Mouse (Mus musculus) limb, embryonic 15.5 days (tissue): ENCODE measurements at regions not wholly inside any gene's neighbourhood (a gene's known extent, or its start where the extent isn't known, plus 50 kb on each side); places are given as distances from the start of the nearest gene placed in this dataset.
A peak's percentile ranks its signal among the peaks of the same experiment; 100 is the strongest.

ENCODE experiments used
- ATAC-seq: fragments of 200-750 bp; cut with Nextera tagmentation; 2 replicates; pipeline ENCODE4 v1.8.0; 2017; ENCODE audit warnings: low read depth, moderate TSS enrichment; ENCODE audit not compliant: insufficient number of reproducible peaks, low FRiP score, low TSS enrichment
- H3K27ac ChIP-seq: fragments of 300-500 bp; sonication (generic); 2 replicates; pipeline ENCODE4 v1.5.1; 2015; ENCODE audit warnings: moderate library complexity, mild to moderate bottlenecking, inconsistent platforms
- H3K27me3 ChIP-seq: fragments of 300-500 bp; sonication (generic); 2 replicates; pipeline ENCODE4 v1.6.1; 2015; ENCODE audit warnings: inconsistent platforms
- H3K36me3 ChIP-seq: fragments of 300-500 bp; sonication (generic); 2 replicates; pipeline ENCODE4 v1.6.1; 2015; ENCODE audit warnings: inconsistent platforms
- H3K4me1 ChIP-seq: fragments of 300-500 bp; sonication (generic); 2 replicates; pipeline ENCODE4 v1.6.1; 2015; ENCODE audit warnings: inconsistent platforms
- H3K4me2 ChIP-seq: fragments of 300-500 bp; sonication (generic); 2 replicates; pipeline ENCODE4 v1.6.1; 2015; ENCODE audit warnings: mild to moderate bottlenecking, inconsistent platforms
- H3K4me3 ChIP-seq: fragments of 300-500 bp; sonication (generic); 2 replicates; pipeline ENCODE4 v1.5.1; 2015; ENCODE audit warnings: mild to moderate bottlenecking, inconsistent platforms
- H3K9ac ChIP-seq: fragments of 300-500 bp; sonication (generic); 2 replicates; pipeline ENCODE4 v1.6.1; 2015; ENCODE audit warnings: inconsistent platforms
- H3K9me3 ChIP-seq: fragments of 300-500 bp; sonication (generic); 2 replicates; pipeline ENCODE4 v1.6.1; 2016; ENCODE audit warnings: inconsistent platforms
- WGBS: fragments of 180-500 bp; shearing (Covaris S2); methylation state at CpG from one replicate; pipeline ENCODE4 v1.1.7; 2015; 5-methylcytosine and 5-hydroxymethylcytosine counted together

DNA sequence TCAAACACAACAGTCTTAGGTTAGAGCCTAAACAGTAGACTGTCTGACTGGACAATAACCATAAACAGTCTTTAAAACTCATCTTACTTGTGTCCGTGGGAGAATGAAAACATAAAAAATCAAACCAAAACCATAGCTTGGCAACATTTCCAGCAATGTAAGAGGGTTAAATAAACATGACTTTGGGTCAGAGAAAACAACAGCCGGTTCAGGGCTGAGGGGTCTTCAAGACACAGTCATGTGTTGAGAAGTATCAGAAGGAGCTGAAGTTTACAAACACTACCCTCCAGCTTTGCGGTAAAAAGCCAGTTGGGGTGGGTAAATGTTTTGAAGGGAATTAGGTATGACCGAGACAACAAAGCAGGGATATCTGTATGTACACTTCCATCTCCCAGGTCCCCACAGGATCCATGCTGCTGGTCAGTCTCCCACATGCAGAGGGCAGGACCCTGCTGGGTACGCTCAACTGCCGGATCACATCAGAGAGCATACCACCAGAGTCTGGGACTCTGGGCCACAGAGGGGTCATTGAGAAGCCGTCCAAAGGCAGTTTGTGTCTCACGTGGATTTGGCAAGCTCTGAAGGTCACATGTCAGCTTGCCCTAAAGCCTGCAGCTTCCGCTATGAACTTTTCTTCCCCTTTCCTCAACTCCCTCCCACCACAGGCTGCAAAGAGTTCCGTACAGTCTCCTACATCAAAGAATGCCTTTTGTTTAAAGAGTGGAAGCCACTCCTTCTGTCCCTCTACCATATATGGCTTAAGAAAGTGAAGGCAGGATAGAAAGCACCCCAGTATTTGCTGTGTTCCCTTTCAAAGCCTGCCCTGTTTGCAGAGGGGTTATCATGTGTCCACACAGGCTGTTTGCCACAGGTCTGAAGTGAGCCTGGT is 103.9 kb upstream of the Thbs1 start:
- Histone ChIP-seq H3K9ac (no peak overlapping the region), H3K4me1 (no peaks in the 10 kb centered on the region), H3K27me3 (no peaks in the 10 kb centered on the region), H3K4me3 (no peak overlapping the region), H3K9me3 (no peaks in the 10 kb centered on the region), H3K4me2 (no peak overlapping the region), H3K36me3 (no peaks in the 10 kb centered on the region), H3K27ac (no peak overlapping the region; the same call in 1 of the 2 replicates)
- no peak for ATAC-seq
- whole genome bisulfite sequencing, result 44% methylated on average over 10 of the region's 10 CpGs

DNA sequence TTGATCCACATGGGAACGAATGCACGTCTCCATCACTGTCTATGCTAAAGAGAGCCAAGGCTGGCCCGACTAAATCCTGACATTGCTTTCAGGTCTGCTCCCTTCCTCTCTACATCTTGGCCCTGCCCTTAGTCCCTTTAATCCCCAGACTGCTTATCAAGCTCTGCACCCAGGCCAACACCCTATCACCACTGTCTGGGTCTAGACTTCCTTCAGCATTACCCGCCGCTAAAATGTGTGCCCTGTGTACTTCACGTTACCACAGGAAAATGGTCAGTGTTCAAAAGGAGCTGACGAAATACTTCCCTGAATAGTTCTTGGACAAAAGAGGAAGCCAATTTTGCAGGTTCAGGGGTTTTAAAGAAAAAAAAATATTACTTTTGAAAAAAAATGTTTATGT is 100.0 kb upstream of the Thbs1 start:
- H3K27ac ChIP-seq, result no peak overlapping the region
- H3K4me2 ChIP-seq, result no peak overlapping the region
- H3K36me3 ChIP-seq, result no peaks in the 10 kb centered on the region
- H3K4me1 ChIP-seq, result no peaks in the 10 kb centered on the region
- no peaks in the 10 kb centered on the region for H3K9me3 ChIP-seq
- no peak for ATAC-seq
- no peak overlapping the region for H3K4me3 ChIP-seq
- 86% methylated on average over 7 of the region's 7 CpGs for WGBS
- H3K27me3 ChIP-seq, result no peaks in the 10 kb centered on the region
- H3K9ac ChIP-seq, result no peak overlapping the region

DNA sequence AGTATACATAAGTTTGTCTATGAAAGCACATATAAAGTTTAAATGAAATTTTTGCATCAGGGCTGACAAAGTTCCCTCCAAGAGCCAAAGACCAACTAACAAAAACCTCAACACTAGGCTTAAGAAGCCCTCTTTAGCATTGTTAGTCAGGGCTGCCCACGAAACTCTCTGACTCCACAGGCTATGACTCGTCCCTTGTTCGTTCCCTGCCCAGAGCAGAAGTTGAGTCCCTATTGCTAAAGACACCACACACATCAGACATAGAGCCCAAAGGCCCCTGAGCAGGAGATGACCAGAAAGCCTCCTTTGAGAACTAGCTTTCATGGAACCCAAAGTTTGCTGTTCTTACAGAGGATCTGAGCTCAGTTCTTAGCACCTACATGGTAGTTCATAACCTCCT is 99.5 kb upstream of the Thbs1 start:
- 79% methylated on average over 3 of the region's 3 CpGs for WGBS

DNA sequence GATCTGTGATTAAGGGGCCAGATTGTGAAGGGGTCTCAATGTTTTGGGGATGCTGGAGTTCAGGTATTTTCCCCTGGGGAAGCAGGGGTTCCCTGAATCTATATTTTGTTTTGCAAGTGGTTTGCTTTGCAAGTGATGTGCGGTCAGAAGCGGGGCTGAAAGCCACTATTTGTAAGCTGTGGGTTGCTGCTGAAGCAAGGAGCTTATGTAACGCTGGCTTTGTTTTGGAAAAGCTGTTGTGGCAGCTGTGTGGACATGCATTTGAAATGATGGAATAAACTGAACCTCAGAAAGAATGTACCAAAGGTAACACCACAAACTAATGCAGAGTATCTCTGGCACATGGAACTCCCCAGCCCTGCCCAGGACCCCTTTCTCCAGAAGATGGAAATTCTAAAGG is 98.5 kb upstream of the Thbs1 start:
- Histone ChIP-seq H3K4me1 (no peaks in the 10 kb centered on the region), H3K27me3 (no peaks in the 10 kb centered on the region), H3K4me2 (no peak overlapping the region), H3K36me3 (no peaks in the 10 kb centered on the region), H3K9ac (no peak overlapping the region), H3K27ac (no peak overlapping the region), H3K4me3 (no peak overlapping the region), H3K9me3 (no peaks in the 10 kb centered on the region)
- no peak for ATAC-seq
- WGBS, result 91% methylated on average over 3 of the region's 3 CpGs

More for the DNA sequence above, 99.5 kb upstream of the Thbs1 start:
- Histone ChIP-seq H3K27me3 (no peaks in the 10 kb centered on the region), H3K9me3 (no peaks in the 10 kb centered on the region), H3K9ac (no peak overlapping the region), H3K4me1 (no peaks in the 10 kb centered on the region), H3K4me3 (no peak overlapping the region), H3K27ac (no peak overlapping the region), H3K36me3 (no peaks in the 10 kb centered on the region), H3K4me2 (no peak overlapping the region)
- ATAC-seq, result no peak

DNA sequence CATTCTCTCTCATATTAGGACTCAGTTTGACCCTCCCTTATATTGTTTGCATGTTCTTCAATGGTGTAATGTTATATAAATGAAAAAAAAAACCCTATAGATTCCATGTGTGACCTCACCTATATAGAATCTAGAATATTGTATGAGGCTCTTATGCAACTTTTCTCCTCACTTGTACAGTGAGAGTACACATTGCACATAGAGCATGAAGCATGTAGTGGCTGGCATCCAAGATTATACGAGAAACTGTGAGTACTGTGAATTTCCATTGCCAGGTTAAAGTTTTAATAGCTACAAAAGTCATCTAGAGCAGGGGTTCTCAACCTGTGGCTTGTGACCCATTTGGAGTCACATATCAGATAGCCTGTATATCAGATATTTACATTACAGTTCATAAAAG is 96.5 kb upstream of the Thbs1 start:
- 27% methylated on average over 1 of the region's 1 CpGs for WGBS

DNA sequence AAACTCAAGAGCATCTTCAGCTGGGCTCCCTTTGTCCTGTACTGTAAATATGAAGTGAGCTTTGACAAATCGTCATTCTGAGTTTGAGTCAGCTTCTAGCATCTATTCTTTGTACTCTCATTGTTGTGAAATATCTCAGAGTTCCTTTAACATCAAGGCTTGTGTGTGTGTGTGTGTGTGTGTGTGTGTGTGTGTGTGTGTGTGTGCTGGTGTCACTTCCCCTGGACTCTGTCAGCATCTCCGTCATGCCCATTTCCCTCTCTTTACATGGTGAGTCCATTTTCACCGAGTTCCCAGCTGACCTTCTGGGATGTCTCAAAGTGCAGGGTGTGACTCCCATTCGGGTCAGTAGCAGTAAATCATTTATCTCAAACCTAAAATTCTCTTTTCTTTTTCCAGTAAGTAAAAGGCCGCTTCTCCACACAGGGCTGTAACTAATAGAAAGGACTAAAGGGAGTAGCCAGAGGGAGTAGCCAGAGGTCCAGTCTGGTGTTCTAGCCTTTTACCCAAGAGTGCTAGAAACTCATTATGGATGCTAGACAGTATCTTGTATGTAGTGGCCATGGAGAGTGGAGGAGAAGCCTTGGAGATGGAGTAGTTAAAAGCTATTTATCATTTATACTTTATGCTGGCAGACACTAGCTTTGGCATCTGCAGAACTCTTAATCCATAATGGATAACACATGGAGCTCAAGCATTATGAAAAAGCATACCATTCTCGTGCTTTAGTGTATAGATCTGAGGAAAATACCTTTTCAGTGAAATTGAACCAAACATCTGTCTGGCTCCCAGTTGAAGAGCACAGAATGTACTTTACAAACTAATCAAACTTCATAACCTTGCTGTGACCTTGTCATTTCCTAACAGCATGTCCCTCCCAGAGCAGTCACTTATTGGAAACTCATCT is 85.6 kb upstream of the Thbs1 start:
- H3K4me2 ChIP-seq, result no peak overlapping the region
- 51% methylated on average over 6 of the region's 6 CpGs for WGBS
- no peak overlapping the region for H3K4me3 ChIP-seq
- no peaks in the 10 kb centered on the region for H3K36me3 ChIP-seq
- no peak overlapping the region for H3K9ac ChIP-seq
- peaks cover 7% of the 10 kb centered on the region; the same call in 1 of the 2 replicates for H3K4me1 ChIP-seq
- peak overlapping the region; percentile 69 for H3K27ac ChIP-seq
- H3K9me3 ChIP-seq, result no peaks in the 10 kb centered on the region
- peak; percentile 63; the same call in 1 of the 2 replicates for ATAC-seq
- H3K27me3 ChIP-seq, result no peaks in the 10 kb centered on the region

More for the DNA sequence above, 96.5 kb upstream of the Thbs1 start:
- H3K9ac ChIP-seq, result no peak overlapping the region
- H3K4me1 ChIP-seq, result no peaks in the 10 kb centered on the region
- H3K4me3 ChIP-seq, result no peak overlapping the region
- no peaks in the 10 kb centered on the region for H3K36me3 ChIP-seq
- H3K9me3 ChIP-seq, result no peaks in the 10 kb centered on the region
- no peak overlapping the region for H3K27ac ChIP-seq
- no peak for ATAC-seq
- H3K27me3 ChIP-seq, result no peaks in the 10 kb centered on the region
- H3K4me2 ChIP-seq, result no peak overlapping the region

DNA sequence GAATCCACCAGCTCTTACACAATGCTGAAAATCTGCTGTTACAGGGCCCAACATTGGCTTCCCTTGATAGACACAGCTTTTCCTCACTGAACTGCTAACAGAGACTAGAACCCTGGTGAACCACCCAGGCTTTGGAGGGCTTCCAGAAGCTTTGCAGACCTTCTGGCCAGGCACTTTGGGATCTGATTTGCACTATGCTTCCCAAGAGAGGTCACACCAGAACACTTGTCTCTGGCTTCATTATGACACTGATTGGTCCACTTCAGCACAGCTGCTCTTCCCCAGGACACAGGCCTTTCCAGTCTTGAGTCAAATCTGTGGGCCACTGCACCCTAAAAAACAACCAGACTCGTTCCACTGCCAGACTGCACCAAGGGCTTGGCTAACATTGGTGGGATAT is 82.8 kb upstream of the Thbs1 start:
- H3K4me1 ChIP-seq, result peaks cover 7% of the 10 kb centered on the region; the same call in 1 of the 2 replicates
- H3K36me3 ChIP-seq, result no peaks in the 10 kb centered on the region
- H3K9ac ChIP-seq, result no peak overlapping the region
- no peaks in the 10 kb centered on the region for H3K27me3 ChIP-seq
- no peak overlapping the region for H3K27ac ChIP-seq
- ATAC-seq, result no peak
- H3K9me3 ChIP-seq, result no peaks in the 10 kb centered on the region
- 50% methylated on average over 1 of the region's 1 CpGs for WGBS
- H3K4me2 ChIP-seq, result no peak overlapping the region
- H3K4me3 ChIP-seq, result no peak overlapping the region

DNA sequence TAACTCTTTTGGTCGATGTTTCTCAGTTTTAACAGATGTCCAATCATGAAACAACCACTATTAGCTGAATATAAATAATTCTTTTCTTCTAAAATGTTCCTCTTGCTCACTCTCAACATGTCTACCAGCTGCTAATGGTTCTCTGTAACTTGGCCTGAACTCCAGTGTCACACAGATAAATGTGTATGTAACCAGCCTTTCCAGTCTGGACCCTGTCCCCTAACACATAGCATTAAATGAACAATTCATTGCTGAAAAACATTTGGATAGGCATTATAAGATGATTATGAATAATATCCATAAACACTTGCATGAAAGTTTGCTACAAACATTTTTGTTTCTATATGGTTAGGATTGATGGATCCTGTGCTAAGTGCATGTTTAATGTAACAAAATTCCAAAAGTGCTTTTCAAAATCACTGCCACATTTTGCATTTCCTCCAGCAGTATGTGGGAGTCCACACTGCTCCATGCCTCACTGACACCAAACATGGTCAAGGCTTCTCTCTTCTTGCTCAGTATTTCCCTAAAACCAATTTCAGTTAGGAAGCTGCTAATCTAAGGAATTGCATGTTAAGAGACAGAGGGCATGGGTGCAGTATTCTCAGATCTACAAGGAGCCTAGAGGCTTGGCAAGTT is 82.1 kb upstream of the Thbs1 start:
- H3K27ac ChIP-seq, result no peak overlapping the region
- no peak for ATAC-seq
- WGBS, result 53% methylated on average over 1 of the region's 1 CpGs
- H3K9me3 ChIP-seq, result no peaks in the 10 kb centered on the region
- H3K4me2 ChIP-seq, result no peak overlapping the region
- H3K4me1 ChIP-seq, result peaks cover 7% of the 10 kb centered on the region; the same call in 1 of the 2 replicates
- H3K4me3 ChIP-seq, result no peak overlapping the region
- H3K27me3 ChIP-seq, result no peaks in the 10 kb centered on the region
- H3K9ac ChIP-seq, result no peak overlapping the region
- H3K36me3 ChIP-seq, result no peaks in the 10 kb centered on the region

DNA sequence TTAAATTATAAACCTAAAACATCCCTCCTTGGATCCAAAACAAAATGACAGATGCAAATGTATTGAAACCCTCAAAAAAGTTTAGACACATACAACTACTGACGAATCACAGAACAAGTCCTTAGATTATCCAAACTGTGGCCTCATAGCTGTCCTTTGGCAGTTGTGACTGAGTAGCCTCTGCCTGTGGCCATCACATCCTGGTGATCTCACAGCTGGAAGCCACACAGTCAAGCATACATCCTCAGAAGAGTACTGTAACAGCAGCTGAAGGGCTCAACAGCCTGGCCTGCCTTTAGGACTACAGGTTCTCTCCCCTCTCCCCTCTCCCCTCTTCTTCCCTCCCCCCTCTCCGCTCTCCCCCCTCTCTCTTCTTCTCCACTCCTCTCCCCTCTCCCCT is 80.0 kb upstream of the Thbs1 start:
- ATAC-seq, result no peak
- no peaks in the 10 kb centered on the region for H3K36me3 ChIP-seq
- no peak overlapping the region for H3K27ac ChIP-seq
- peaks cover 5% of the 10 kb centered on the region; the same call in 1 of the 2 replicates for H3K4me1 ChIP-seq
- WGBS, result 81% methylated on average over 2 of the region's 2 CpGs
- H3K4me3 ChIP-seq, result no peak overlapping the region
- H3K9ac ChIP-seq, result no peak overlapping the region
- no peaks in the 10 kb centered on the region for H3K27me3 ChIP-seq
- H3K9me3 ChIP-seq, result no peaks in the 10 kb centered on the region
- no peak overlapping the region for H3K4me2 ChIP-seq

DNA sequence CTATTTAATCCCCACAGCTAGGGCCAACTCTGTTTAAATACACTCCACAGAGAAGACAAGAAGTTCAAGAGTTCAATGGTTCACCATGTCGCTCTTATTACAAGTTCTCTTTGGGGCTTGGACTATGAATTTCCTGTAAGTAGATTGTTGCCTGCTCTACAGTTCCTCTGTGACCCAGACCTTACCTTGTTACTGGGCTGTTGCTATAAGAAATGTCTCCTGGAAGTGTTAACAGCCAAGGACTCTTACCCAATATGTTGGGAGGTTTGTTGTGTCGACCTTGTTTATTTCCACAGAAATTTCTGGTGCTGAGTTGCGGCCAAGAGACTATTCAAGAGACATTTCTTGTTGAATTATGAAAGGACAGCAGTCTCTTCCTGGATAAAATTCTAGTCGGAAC is 78.3 kb upstream of the Thbs1 start:
- ATAC-seq, result no peak
- H3K9ac ChIP-seq, result no peak overlapping the region
- no peaks in the 10 kb centered on the region for H3K36me3 ChIP-seq
- 0 out of 2 replicates have a peak, but pooled peaks cover 5% of the 10 kb centered on the region for H3K4me1 ChIP-seq
- H3K27ac ChIP-seq, result no peak overlapping the region
- H3K4me2 ChIP-seq, result no peak overlapping the region
- no peaks in the 10 kb centered on the region for H3K27me3 ChIP-seq
- H3K4me3 ChIP-seq, result no peak overlapping the region
- no peaks in the 10 kb centered on the region for H3K9me3 ChIP-seq
- 75% methylated on average over 4 of the region's 4 CpGs for WGBS

DNA sequence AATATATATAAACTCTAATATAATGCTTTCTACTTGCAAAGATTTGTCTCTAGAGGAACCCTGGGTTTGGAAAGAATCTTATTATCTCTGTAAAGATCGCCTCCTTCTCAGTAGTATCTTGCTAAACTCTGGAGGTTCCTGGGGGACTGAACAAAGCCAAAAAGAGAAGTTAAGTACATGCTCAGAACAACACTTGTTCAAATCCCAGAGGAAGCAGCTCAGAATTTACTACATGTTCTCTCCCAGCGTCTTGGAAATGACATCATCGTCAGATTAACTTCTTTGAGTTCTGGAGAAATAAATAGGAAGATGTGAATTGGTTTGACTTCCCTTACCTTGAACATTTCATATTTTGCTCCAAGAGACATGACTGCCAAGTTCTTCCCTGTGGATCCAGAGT is 77.7 kb upstream of the Thbs1 start:
- no peak overlapping the region for H3K27ac ChIP-seq
- H3K4me2 ChIP-seq, result no peak overlapping the region
- H3K4me1 ChIP-seq, result 0 out of 2 replicates have a peak, but pooled peaks cover 1% of the 10 kb centered on the region
- H3K9me3 ChIP-seq, result no peaks in the 10 kb centered on the region
- no peak overlapping the region for H3K4me3 ChIP-seq
- no peaks in the 10 kb centered on the region for H3K36me3 ChIP-seq
- 62% methylated on average over 3 of the region's 3 CpGs for WGBS
- ATAC-seq, result 0 out of 2 replicates have a peak, but pooled peaks have one; percentile 19
- no peaks in the 10 kb centered on the region for H3K27me3 ChIP-seq
- H3K9ac ChIP-seq, result no peak overlapping the region
